ENCODE assay signal across 33 mouse cellular contexts in genomic region chr10:30609614-30610013, GRCm38 (mm10). TPM values are rescaled to one million over a fixed set of nuclear protein-coding genes. Genes with fewer than 3 reads are reported as not detected.
A peak's percentile ranks its signal among the peaks of the same experiment; 100 is the strongest.
DNase-seq lines count a peak whose midpoint lies in the region; ATAC-seq lines count a peak whose summit lies in the region.
"Had no signal": no experiment of that assay in that cellular context is flagged by ENCODE, and none has a peak within 500 bp of the region (broad histone marks: within the 10 kb centered on the region; RNA-seq: fewer than 3 reads in every experiment).

No protein-coding gene starts in this region.

- DNase-seq in liver, embryonic 13.5 days: no peak
- DNase-seq in liver, embryonic 11.5 days (ENCODE audit: low spot score): no peak
- peak; percentile 37 for DNase-seq in c-Kit-positive CD71-positive TER-119-negative erythroid progenitor cells, embryonic 14.5 days (ENCODE audit: low read depth)
- no peak for DNase-seq in cerebellum, adult 11-12 months
- DNase-seq in adrenal gland, adult 18-20 months (ENCODE audit: low spot score in 2 of 2): no peak
- DNase-seq: adrenal gland, adult 8-10 months; adrenal gland, postnatal 25 days; B cell, adult 2 months; cerebellum, adult 11 months; cerebellum, adult 8-10 months; cerebellum, postnatal 10 days; cerebellum, postnatal 36 days; embryo, embryonic 11 days; forebrain, postnatal 0 days; gastrocnemius, adult 2 months; gastrocnemius, postnatal 14 days; heart, adult 18-20 months; heart, postnatal 10 days; heart, postnatal 36 days had no signal

- no peak overlapping the region for H3K4me2 ChIP-seq in liver, embryonic 13.5 days
- no peak overlapping the region for H3K4me2 ChIP-seq in liver, embryonic 11.5 days
- H3K4me2 ChIP-seq in liver, embryonic 15.5 days: no peak overlapping the region
- H3K4me2 ChIP-seq: embryonic facial prominence, embryonic 13.5 days; heart, embryonic 12.5 days; heart, embryonic 15.5 days; hindbrain, embryonic 13.5 days; intestine, embryonic 15.5 days had no signal

- no peak overlapping the region for H3K9ac ChIP-seq in liver, embryonic 13.5 days
- no peak overlapping the region for H3K9ac ChIP-seq in liver, embryonic 11.5 days (ENCODE audit: low read depth, low read length)
- no peak overlapping the region for H3K9ac ChIP-seq in liver, embryonic 15.5 days
- H3K9ac ChIP-seq: embryonic facial prominence, embryonic 13.5 days; forebrain, postnatal 0 days; heart, embryonic 12.5 days; heart, embryonic 15.5 days; hindbrain, embryonic 13.5 days; intestine, embryonic 15.5 days had no signal

- H3K4me1 ChIP-seq in liver, embryonic 13.5 days (replicated peaks): peaks cover 21% of the 10 kb centered on the region
- no peaks in the 10 kb centered on the region for H3K4me1 ChIP-seq in liver, embryonic 11.5 days (replicated peaks; ENCODE audit: control insufficient read depth, insufficient read depth, low read length)
- H3K4me1 ChIP-seq in liver, embryonic 15.5 days (replicated peaks): peaks cover 16% of the 10 kb centered on the region
- H3K4me1 ChIP-seq: embryonic facial prominence, embryonic 10.5 days; embryonic facial prominence, embryonic 13.5 days; forebrain, embryonic 10.5 days; heart, embryonic 12.5 days; heart, embryonic 15.5 days; hindbrain, embryonic 10.5 days; hindbrain, embryonic 13.5 days; intestine, embryonic 15.5 days had no signal

- H3K27ac ChIP-seq in liver, embryonic 13.5 days: peak overlapping the region; percentile 61
- no peak overlapping the region for H3K27ac ChIP-seq in liver, embryonic 11.5 days (ENCODE audit: low read depth, low read length)
- peak overlapping the region; percentile 53; the same call in 1 of the 2 replicates for H3K27ac ChIP-seq in liver, embryonic 15.5 days (replicated peaks)
- H3K27ac ChIP-seq: embryonic facial prominence, embryonic 10.5 days; embryonic facial prominence, embryonic 13.5 days; forebrain, embryonic 10.5 days; gastrocnemius, adult 2 months; heart, embryonic 15.5 days; hindbrain, embryonic 10.5 days; hindbrain, embryonic 13.5 days; intestine, embryonic 15.5 days had no signal

- H3K9me3 ChIP-seq in liver, embryonic 13.5 days (replicated peaks): no peaks in the 10 kb centered on the region
- H3K9me3 ChIP-seq in liver, embryonic 11.5 days (ENCODE audit: control insufficient read depth, low read length): no peaks in the 10 kb centered on the region
- H3K9me3 ChIP-seq in liver, embryonic 15.5 days (replicated peaks): no peaks in the 10 kb centered on the region
- H3K9me3 ChIP-seq: embryonic facial prominence, embryonic 10.5 days; embryonic facial prominence, embryonic 13.5 days; forebrain, embryonic 10.5 days; G1E; heart, embryonic 12.5 days; heart, embryonic 15.5 days; hindbrain, embryonic 10.5 days; hindbrain, embryonic 13.5 days; intestine, embryonic 15.5 days had no signal

- H3K27me3 ChIP-seq in liver, embryonic 13.5 days: no peaks in the 10 kb centered on the region
- no peaks in the 10 kb centered on the region for H3K27me3 ChIP-seq in liver, embryonic 11.5 days (replicated peaks; ENCODE audit: control insufficient read depth, insufficient read depth, low read length)
- no peaks in the 10 kb centered on the region for H3K27me3 ChIP-seq in liver, embryonic 15.5 days
- H3K27me3 ChIP-seq: CH12.LX; embryonic facial prominence, embryonic 13.5 days; heart, embryonic 12.5 days; heart, embryonic 15.5 days; hindbrain, embryonic 13.5 days; intestine, embryonic 15.5 days had no signal

- peak; percentile 75 for ATAC-seq in liver, embryonic 13.5 days (ENCODE audit: low read depth)
- no peak for ATAC-seq in liver, embryonic 11.5 days (replicated peaks; ENCODE audit: low FRiP score)
- ATAC-seq in liver, embryonic 15.5 days (ENCODE audit: insufficient read depth): no peak; the same call in 1 of the 2 replicates
- ATAC-seq: forebrain, embryonic 14.5 days; forebrain, postnatal 0 days; hindbrain, embryonic 16.5 days; intestine, embryonic 15.5 days had no signal

- peaks cover 3% of the 10 kb centered on the region; the same call in 1 of the 2 replicates for H3K36me3 ChIP-seq in liver, embryonic 13.5 days
- H3K36me3 ChIP-seq in liver, embryonic 11.5 days (ENCODE audit: control insufficient read depth, insufficient read depth, low read length): no peaks in the 10 kb centered on the region
- peaks cover 3% of the 10 kb centered on the region for H3K36me3 ChIP-seq in liver, embryonic 15.5 days (replicated peaks)
- H3K36me3 ChIP-seq: embryonic facial prominence, embryonic 10.5 days; forebrain, embryonic 10.5 days; intestine, embryonic 15.5 days had no signal

- no peak overlapping the region for H3K4me3 ChIP-seq in liver, embryonic 13.5 days (replicated peaks)
- H3K4me3 ChIP-seq in liver, embryonic 11.5 days (ENCODE audit: low read depth, low read length): no peak overlapping the region
- no peak overlapping the region for H3K4me3 ChIP-seq in liver, embryonic 15.5 days (replicated peaks)
- H3K4me3 ChIP-seq: embryonic facial prominence, embryonic 10.5 days; embryonic facial prominence, embryonic 13.5 days; erythroblast, embryonic 14.5 days; forebrain, embryonic 10.5 days; gastrocnemius, adult 2 months; heart, embryonic 12.5 days; heart, embryonic 15.5 days; hindbrain, embryonic 10.5 days; hindbrain, embryonic 13.5 days; intestine, embryonic 15.5 days had no signal

RNA-seq across cellular contexts. Expression of gene Trmt11, which starts 9.1 kb away (rescaled TPM):
- polyA plus RNA-seq in liver, embryonic 13.5 days (2015; fragmentation: Nextera tagmentation; extraction: Ambion mirVana): 21.8 and 25.1 TPM in 2 replicates
- 38.3 and 40.9 TPM in 2 replicates for polyA plus RNA-seq in liver, embryonic 11.5 days (2014; fragmentation: Nextera tagmentation; extraction: Ambion mirVana)
- polyA plus RNA-seq in liver, embryonic 15.5 days (2015; fragmentation: Nextera tagmentation; extraction: Ambion mirVana): 13.4 and 14.7 TPM in 2 replicates
- total RNA-seq in adrenal gland, adult 18-20 months (2021): 1 to 10 TPM; 6.9 to 7.8 TPM

RNA-seq across cellular contexts. Expression of gene Hint3, which starts 19.8 kb away (rescaled TPM):
- polyA plus RNA-seq in liver, embryonic 13.5 days (2015; fragmentation: Nextera tagmentation; extraction: Ambion mirVana): 15.9 and 17.0 TPM in 2 replicates
- polyA plus RNA-seq in liver, embryonic 11.5 days (2014; fragmentation: Nextera tagmentation; extraction: Ambion mirVana): 18.6 and 19.3 TPM in 2 replicates
- 13.3 and 15.6 TPM in 2 replicates for polyA plus RNA-seq in liver, embryonic 15.5 days (2015; fragmentation: Nextera tagmentation; extraction: Ambion mirVana)
- total RNA-seq in adrenal gland, adult 18-20 months (2021): 10 to 100 TPM; 48.5 to 50.9 TPM
